Mouse (Mus musculus) liver, adult 2 months (tissue): ENCODE measurements around the gene Yif1a.

Experiments used
- CTCF ChIP-seq: fragments of 200-500 bp; IDR thresholded peaks from 2 replicates; pipeline ENCODE4 v1.5.1; 2011; ENCODE audit warnings: low read depth, low read length, control low read depth
- POLR2A ChIP-seq: fragments of 200-500 bp; IDR thresholded peaks from 2 replicates; pipeline ENCODE4 v1.6.1; 2011; ENCODE audit warnings: low read length, control low read depth; ENCODE audit not compliant: insufficient read depth; ENCODE audit errors: extremely low read depth

GRCm38 (mm10) chr19:5083961-5084833, 4.1 kb upstream of the Yif1a start:
- no peak for TF ChIP-seq CTCF
- TF ChIP-seq POLR2A = no peak
